Mouse (Mus musculus) hematopoietic stem cell, adult 5-6 weeks (primary cell): Measurements from ENCODE around the gene Tial1. TPM values are rescaled to one million over a fixed set of nuclear protein-coding genes. Genes with fewer than 3 reads are reported as not detected.

Experiments
- ATAC-seq, 2 experiments: fragments of 125-278 bp in 1 of 2; replicated peaks in 1 of 2; 2 replicates each; pipeline ENCODE4 v1.8.0; 2016 to 2017; ENCODE audit warnings: inconsistent platforms in 2 of 2, mild to moderate bottlenecking in 2 of 2, moderate number of reproducible peaks in 2 of 2, low read depth in 1 of 2, moderate TSS enrichment in 1 of 2; ENCODE audit not compliant: low FRiP score in 2 of 2, poor library complexity in 2 of 2, severe bottlenecking in 2 of 2, insufficient read depth in 1 of 2, low TSS enrichment in 1 of 2
- total RNA-seq: library from RNA; stranded (forward); fragments of 172-1452, 232-1000 nt; gene quantifications from 2 replicates; pipeline ENCODE4 v1.2.3, GENCODE M21; 2017

Gene Tial1
- total RNA-seq, 1 experiment from 2014 or later: 65.6 TPM

- peak; percentile 79 to 81 for ATAC-seq
Observed at GRCm38 (mm10) chr7:128392071-128392971, 69.2 kb downstream of the Tial1 start.

- ATAC-seq: peak in 1 of 2 experiments; percentile 22; a peak in 2 of 4 replicates
Observed at GRCm38 (mm10) chr7:128391267-128392057, 70.1 kb downstream of the Tial1 start.

Other genes starting within 250 kb of the Tial1 start
- gene Armc5, start 224.4 kb downstream of the Tial1 start, total RNA-seq: 9.8 and 13.0 TPM in 2 replicates
- 6.1 and 9.9 TPM in 2 replicates for gene 9130023H24Rik, start 223.7 kb downstream of the Tial1 start, total RNA-seq
- gene Tgfb1i1, start 214.9 kb downstream of the Tial1 start, total RNA-seq: 0.94 and 1.5 TPM in 2 replicates
- gene Slc5a2, start 196.1 kb downstream of the Tial1 start, total RNA-seq: 0.50 TPM in 1 of 2 replicates, not detected in the other
- 20.9 and 22.7 TPM in 2 replicates for gene BC017158, start 163.5 kb downstream of the Tial1 start, total RNA-seq
- gene Rgs10, start 43.0 kb downstream of the Tial1 start, total RNA-seq: 22.0 and 56.0 TPM in 2 replicates
- 6.2 and 6.9 TPM in 2 replicates for gene Bag3, start 61.9 kb upstream of the Tial1 start, total RNA-seq
- gene Inpp5f, start 149.6 kb upstream of the Tial1 start, total RNA-seq: 15.2 and 23.2 TPM in 2 replicates